Mouse (Mus musculus): ENCODE measurements around the gene Plce1. TPM values are rescaled to one million over a fixed set of nuclear protein-coding genes. Genes with fewer than 3 reads are reported as not detected.
"Not testable (repeated sequence)": the region's sequence is repeated elsewhere in the genome, so short reads cannot be mapped to it uniquely, and the experiment has no call there.

Gene Plce1
- total RNA-seq, 2 experiments from 2014 or later = 3.9 to 7.9 TPM

GRCm38 (mm10) chr19:38621546-38621945, 140.6 kb downstream of the Plce1 start:
- no peak for DNase-seq (ENCODE audit: low spot score in 2 of 2)
- intact Hi-C loops (cut with DNase I) = no loop called here

GRCm38 (mm10) chr19:38626246-38627015, 145.5 kb downstream of the Plce1 start:
- no peak for DNase-seq (ENCODE audit: low spot score in 2 of 2)
- intact Hi-C loops (cut with DNase I) = no loop called here

- intact Hi-C loops (cut with DNase I) = no loop called here
- no peak for DNase-seq (ENCODE audit: low spot score in 2 of 2)
Measured at GRCm38 (mm10) chr19:38627075-38627768, 146.3 kb downstream of the Plce1 start.

- intact Hi-C loops (cut with DNase I) = no loop called here
- DNase-seq (ENCODE audit: low spot score in 2 of 2) = no peak
Measured at GRCm38 (mm10) chr19:38632251-38632650, 151.3 kb downstream of the Plce1 start.

- intact Hi-C loops (cut with DNase I) = no loop called here
- DNase-seq (ENCODE audit: low spot score in 2 of 2) = no peak
Measured at GRCm38 (mm10) chr19:38633306-38633705, 152.4 kb downstream of the Plce1 start.

- no peak for DNase-seq (ENCODE audit: low spot score in 2 of 2)
- intact Hi-C loops (cut with DNase I) = no loop called here
Measured at GRCm38 (mm10) chr19:38639050-38639449, 158.1 kb downstream of the Plce1 start.

- peak in 1 of 2 experiments; percentile 7 for DNase-seq (ENCODE audit: low spot score in 2 of 2)
- intact Hi-C loops (cut with DNase I) = no loop called here
Measured at GRCm38 (mm10) chr19:38639805-38640204, 158.9 kb downstream of the Plce1 start.

GRCm38 (mm10) chr19:38642515-38642914, 161.6 kb downstream of the Plce1 start:
- intact Hi-C loops (cut with DNase I); DNase-seq (ENCODE audit: low spot score in 2 of 2): not testable (repeated sequence)

- DNase-seq (ENCODE audit: low spot score in 2 of 2) = no peak
- intact Hi-C loops (cut with DNase I) = no loop called here
Measured at GRCm38 (mm10) chr19:38644871-38645595, 164.1 kb downstream of the Plce1 start.

GRCm38 (mm10) chr19:38657980-38658379, 177.1 kb downstream of the Plce1 start:
- intact Hi-C loops (cut with DNase I) = no loop called here
- DNase-seq (ENCODE audit: low spot score in 2 of 2) = no peak

GRCm38 (mm10) chr19:38665398-38665797, 184.5 kb downstream of the Plce1 start:
- intact Hi-C loops (cut with DNase I) = no loop called here
- DNase-seq (ENCODE audit: low spot score in 2 of 2) = no peak

- DNase-seq (ENCODE audit: low spot score in 2 of 2) = no peak
- intact Hi-C loops (cut with DNase I) = no loop called here
Measured at GRCm38 (mm10) chr19:38672015-38672600, 191.2 kb downstream of the Plce1 start.

- intact Hi-C loops (cut with DNase I) = no loop called here
- DNase-seq (ENCODE audit: low spot score in 2 of 2) = no peak
Measured at GRCm38 (mm10) chr19:38673936-38674335, 193.0 kb downstream of the Plce1 start.

- intact Hi-C loops (cut with DNase I) = no loop called here
Measured at GRCm38 (mm10) chr19:38678655-38679054, 197.7 kb downstream of the Plce1 start.

GRCm38 (mm10) chr19:38679520-38679919, 198.6 kb downstream of the Plce1 start:
- no peak for DNase-seq (ENCODE audit: low spot score in 2 of 2)
- intact Hi-C loops (cut with DNase I) = no loop called here

More at GRCm38 (mm10) chr19:38678655-38679054, 197.7 kb downstream of the Plce1 start:
- DNase-seq (ENCODE audit: low spot score in 2 of 2) = no peak

- no peak for DNase-seq (ENCODE audit: low spot score in 2 of 2)
- intact Hi-C loops (cut with DNase I) = no loop called here
Measured at GRCm38 (mm10) chr19:38687326-38687725, 206.4 kb downstream of the Plce1 start.

GRCm38 (mm10) chr19:38688741-38689507, 208.0 kb downstream of the Plce1 start:
- intact Hi-C loops (cut with DNase I) = no loop called here
- DNase-seq (ENCODE audit: low spot score in 2 of 2) = no peak

- DNase-seq (ENCODE audit: low spot score in 2 of 2) = no peak
- intact Hi-C loops (cut with DNase I) = no loop called here
Measured at GRCm38 (mm10) chr19:38690276-38690675, 209.4 kb downstream of the Plce1 start.

GRCm38 (mm10) chr19:38691533-38691932, 210.6 kb downstream of the Plce1 start:
- intact Hi-C loops (cut with DNase I) = no loop called here
- DNase-seq (ENCODE audit: low spot score in 2 of 2) = no peak

All from left cerebral cortex, postnatal 36 days (tissue).